Mouse (Mus musculus) B cell, adult 2 months (primary cell): Measurements from ENCODE around the gene Timm8b.
"Not testable (repeated sequence)": the region's sequence is repeated elsewhere in the genome, so short reads cannot be mapped to it uniquely, and the experiment has no call there.

Source experiments
- DNase-seq, 2 experiments: peaks; one replicate each; pipeline ENCODE4 v3.0.0; 2022

The Timm8b gene

GRCm38 (mm10) chr9:50602055-50602845 lies 1.5 kb upstream of the Timm8b start:
- no peak for DNase-seq

- no peak for DNase-seq
Observed at GRCm38 (mm10) chr9:50603998-50604324, 251 bp downstream of the Timm8b start.

- DNase-seq: no peak
Observed at GRCm38 (mm10) chr9:50604338-50604737, 628 bp downstream of the Timm8b start.

- no peak for DNase-seq
Observed at GRCm38 (mm10) chr9:50612115-50612514, 8.4 kb downstream of the Timm8b start.

GRCm38 (mm10) chr9:50616161-50616560 lies 12.5 kb downstream of the Timm8b start:
- no peak for DNase-seq

GRCm38 (mm10) chr9:50616766-50617603 lies 13.3 kb downstream of the Timm8b start, which contains the start of the genes Pih1d2 and Nkapd1:
Gene Pih1d2, plus strand, starts transcription at chr9:50617321.
Gene Nkapd1, minus strand, starts transcription at chr9:50617464.
- peak; percentile 94 for DNase-seq

- DNase-seq: no peak
Observed at GRCm38 (mm10) chr9:50617794-50618330, 14.2 kb downstream of the Timm8b start.

- DNase-seq: not testable (repeated sequence)
Observed at GRCm38 (mm10) chr9:50630903-50631302, 27.2 kb downstream of the Timm8b start.

- DNase-seq: no peak
Observed at GRCm38 (mm10) chr9:50632016-50632688, 28.4 kb downstream of the Timm8b start.

GRCm38 (mm10) chr9:50633059-50633458 lies 29.3 kb downstream of the Timm8b start:
- DNase-seq: peak in 1 of 2 experiments; percentile 24

- no peak for DNase-seq
Observed at GRCm38 (mm10) chr9:50634270-50634669, 30.6 kb downstream of the Timm8b start.

- DNase-seq: no peak
Observed at GRCm38 (mm10) chr9:50646826-50647370, 43.2 kb downstream of the Timm8b start.

- no peak for DNase-seq
Observed at GRCm38 (mm10) chr9:50650503-50650902, 46.8 kb downstream of the Timm8b start.
